Mouse (Mus musculus) stomach, embryonic 16.5 days (tissue): Measurements from ENCODE around the gene Rtel1. TPM values are rescaled to one million over a fixed set of nuclear protein-coding genes. Genes with fewer than 3 reads are reported as not detected.

Source experiments
- ATAC-seq: fragments of 200-750 bp; cut with Nextera tagmentation; 2 replicates; pipeline ENCODE4 v1.8.0; 2017; ENCODE audit warnings: moderate number of reproducible peaks, moderate TSS enrichment; ENCODE audit not compliant: insufficient read depth, low FRiP score
- H3K27ac ChIP-seq: fragments of 300-500 bp; sonication (generic); 2 replicates; pipeline ENCODE4 v1.5.1; 2014; ENCODE audit warnings: low read length
- H3K27me3 ChIP-seq: fragments of 300-500 bp; sonication (generic); 2 replicates; pipeline ENCODE4 v1.6.1; 2014; ENCODE audit warnings: low read length, control low read depth, mixed read lengths; ENCODE audit not compliant: control insufficient read depth, insufficient read depth
- H3K36me3 ChIP-seq: fragments of 300-500 bp; sonication (generic); 2 replicates; pipeline ENCODE4 v1.6.1; 2014; ENCODE audit warnings: low read length; ENCODE audit not compliant: control insufficient read depth, insufficient read depth
- H3K4me1 ChIP-seq: fragments of 300-500 bp; sonication (generic); 2 replicates; pipeline ENCODE4 v1.6.1; 2014; ENCODE audit warnings: low read length, control low read depth, mixed read lengths; ENCODE audit not compliant: control insufficient read depth, insufficient read depth
- H3K4me2 ChIP-seq: fragments of 300-500 bp; sonication (generic); 2 replicates; pipeline ENCODE4 v1.6.1; 2014; ENCODE audit warnings: low read depth, low read length, mixed read lengths
- H3K4me3 ChIP-seq: fragments of 300-500 bp; sonication (generic); replicated peaks from 2 replicates; pipeline ENCODE4 v1.5.1; 2014; ENCODE audit warnings: mild to moderate bottlenecking, low read length
- H3K9ac ChIP-seq: fragments of 300-500 bp; sonication (generic); 2 replicates; pipeline ENCODE4 v1.6.1; 2014; ENCODE audit warnings: low read length
- H3K9me3 ChIP-seq: fragments of 300-500 bp; sonication (generic); replicated peaks from 2 replicates; pipeline ENCODE4 v1.6.1; 2016; ENCODE audit warnings: low read length, control low read depth; ENCODE audit not compliant: control insufficient read depth
- WGBS: fragments of 180-500 bp; shearing (Covaris S2); extraction: QIAGEN DNeasy Blood & Tissue Kit; methylation state at CpG from one replicate; pipeline ENCODE4 v1.1.7; 2014; 5-methylcytosine and 5-hydroxymethylcytosine counted together
- polyA plus RNA-seq: library from polyadenylated mRNA; unstranded; fragments of >200 nt; fragmentation: Nextera tagmentation; extraction: Ambion mirVana; gene quantifications from 2 replicates; pipeline ENCODE4 v1.2.1, GENCODE M21; 2015

The Rtel1 gene
- polyA plus RNA-seq, 1 experiment from 2014 or later = 33.8 TPM

DNA sequence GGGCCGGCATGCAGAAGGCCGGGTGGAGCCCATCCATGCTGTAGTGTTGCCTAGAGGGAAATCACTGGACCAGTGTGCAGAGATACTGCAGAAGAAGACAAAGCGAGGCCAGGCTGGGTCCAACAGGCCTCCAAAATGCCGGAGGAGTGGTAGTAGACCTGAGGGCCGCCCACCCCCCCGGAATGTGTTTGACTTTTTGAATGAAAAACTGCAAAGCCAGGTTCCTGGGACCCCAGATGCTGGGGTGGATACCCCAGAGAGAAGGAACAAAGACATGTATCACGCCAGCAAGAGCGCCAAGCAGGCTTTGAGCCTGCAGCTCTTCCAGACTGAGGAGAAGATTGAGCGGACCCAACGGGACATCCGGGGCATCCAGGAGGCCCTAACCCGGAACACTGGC, 60.2 kb downstream of the Rtel1 start, which contains the start of gene Lime1:
TSS of gene Lime1 (plus strand) at position 301 of the 400 bp plus-strand sequence.
- 91% methylated on average over 12 of the region's 12 CpGs for WGBS
- no peak within 1 kb of the TSS for H3K9ac ChIP-seq
- H3K27ac ChIP-seq = no peak within 1 kb of the TSS
- ATAC-seq = no peak
- no peaks in the 10 kb centered on the region for H3K9me3 ChIP-seq
- H3K4me1 ChIP-seq = no peaks in the 10 kb centered on the region
- no peak within 1 kb of the TSS for H3K4me2 ChIP-seq
- peaks cover 11% of the 10 kb centered on the region for H3K36me3 ChIP-seq
- H3K27me3 ChIP-seq = no peaks in the 10 kb centered on the region
- no peak within 1 kb of the TSS for H3K4me3 ChIP-seq

DNA sequence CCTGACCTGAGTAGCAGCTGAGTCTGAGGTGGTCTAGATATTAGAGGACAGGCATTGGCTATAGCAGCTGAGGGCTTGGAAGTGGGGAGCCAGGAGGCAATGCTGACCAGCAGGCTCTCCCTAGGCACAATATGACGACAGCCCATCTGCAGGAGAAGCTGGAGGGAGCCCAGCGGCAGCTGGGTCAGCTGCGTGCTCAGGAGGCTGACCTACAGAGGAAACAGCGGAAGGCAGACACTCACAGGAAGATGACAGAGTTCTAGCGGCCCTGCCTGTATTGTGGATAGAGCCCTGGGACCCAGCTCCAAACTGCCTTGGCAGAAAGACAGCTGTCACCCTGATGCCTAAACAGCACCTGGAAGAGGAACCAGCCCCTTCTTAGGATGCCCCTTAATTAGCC, 60.7 kb downstream of the Rtel1 start:
- Histone ChIP-seq H3K4me1 (no peaks in the 10 kb centered on the region), H3K4me2 (no peak overlapping the region), H3K9me3 (no peaks in the 10 kb centered on the region), H3K9ac (no peak overlapping the region), H3K27ac (no peak overlapping the region), H3K27me3 (no peaks in the 10 kb centered on the region), H3K36me3 (peaks cover 11% of the 10 kb centered on the region), H3K4me3 (no peak overlapping the region)
- WGBS = 89% methylated on average over 5 of the region's 5 CpGs
- no peak for ATAC-seq

DNA sequence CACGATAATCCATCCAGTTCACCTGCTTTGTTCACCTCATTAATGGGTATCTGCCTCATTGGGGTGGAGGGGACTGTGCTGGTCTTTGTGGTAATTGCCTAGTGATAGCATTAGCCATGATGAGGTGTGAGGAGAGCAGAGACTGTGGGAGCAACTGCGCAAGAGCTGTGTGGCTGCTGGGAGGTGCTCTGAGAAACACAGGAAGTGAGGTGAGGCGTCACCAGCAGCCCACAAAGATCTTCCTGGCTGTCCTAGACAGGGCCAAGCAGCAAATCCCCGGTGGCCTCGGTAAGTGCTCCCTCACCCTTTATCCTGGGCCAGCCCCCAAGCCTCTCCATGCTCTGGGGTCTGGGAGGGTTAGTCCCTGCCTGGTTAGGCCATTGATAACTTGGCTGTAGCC, 61.6 kb downstream of the Rtel1 start:
- H3K4me3 ChIP-seq = no peak overlapping the region
- H3K4me1 ChIP-seq = 0 out of 2 replicates have a peak, but pooled peaks cover 1% of the 10 kb centered on the region
- no peak overlapping the region for H3K4me2 ChIP-seq
- H3K27me3 ChIP-seq = no peaks in the 10 kb centered on the region
- no peaks in the 10 kb centered on the region for H3K9me3 ChIP-seq
- no peak; the same call in 1 of the 2 replicates for ATAC-seq
- WGBS = 91% methylated on average over 5 of the region's 5 CpGs
- no peak overlapping the region for H3K27ac ChIP-seq
- no peak overlapping the region for H3K9ac ChIP-seq
- peaks cover 11% of the 10 kb centered on the region for H3K36me3 ChIP-seq

DNA sequence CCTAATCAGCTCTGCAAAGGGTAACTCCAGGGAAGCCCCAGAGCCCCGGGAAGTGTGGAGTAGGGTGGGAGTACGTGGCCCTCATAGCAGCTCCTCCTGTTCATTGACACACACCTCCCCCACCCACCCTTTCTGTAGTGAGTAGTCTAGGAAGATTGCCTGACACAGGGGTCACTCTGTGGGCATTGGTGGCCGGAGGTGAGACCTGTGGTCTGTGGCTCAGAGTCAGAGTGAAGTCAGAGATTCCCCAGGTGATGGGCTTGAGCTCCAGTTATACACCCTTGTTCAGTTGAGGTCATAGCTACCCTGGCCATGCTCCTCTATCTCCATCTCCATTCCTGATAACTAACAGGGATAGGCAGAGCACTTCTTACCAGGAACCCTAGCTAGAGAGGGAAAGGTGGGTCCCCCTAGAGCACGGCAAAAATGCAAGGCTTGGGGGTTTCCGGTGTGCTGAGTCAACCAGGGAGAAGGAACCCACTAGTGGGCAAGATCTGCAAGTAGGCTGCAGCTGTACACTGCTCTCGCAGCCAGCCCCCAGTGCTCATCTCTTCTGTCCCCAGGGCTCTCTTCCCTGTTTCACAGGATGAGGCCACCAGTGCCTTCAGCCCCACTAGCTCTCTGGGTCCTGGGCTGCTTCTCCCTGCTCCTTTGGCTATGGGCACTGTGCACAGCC, 62.2 kb downstream of the Rtel1 start:
- Histone ChIP-seq H3K36me3 (peaks cover 11% of the 10 kb centered on the region), H3K27me3 (no peaks in the 10 kb centered on the region), H3K9ac (no peak overlapping the region), H3K27ac (no peak overlapping the region), H3K4me1 (0 out of 2 replicates have a peak, but pooled peaks cover 2% of the 10 kb centered on the region), H3K9me3 (no peaks in the 10 kb centered on the region), H3K4me2 (no peak overlapping the region), H3K4me3 (no peak overlapping the region)
- 86% methylated on average over 6 of the region's 6 CpGs for WGBS
- no peak for ATAC-seq

DNA sequence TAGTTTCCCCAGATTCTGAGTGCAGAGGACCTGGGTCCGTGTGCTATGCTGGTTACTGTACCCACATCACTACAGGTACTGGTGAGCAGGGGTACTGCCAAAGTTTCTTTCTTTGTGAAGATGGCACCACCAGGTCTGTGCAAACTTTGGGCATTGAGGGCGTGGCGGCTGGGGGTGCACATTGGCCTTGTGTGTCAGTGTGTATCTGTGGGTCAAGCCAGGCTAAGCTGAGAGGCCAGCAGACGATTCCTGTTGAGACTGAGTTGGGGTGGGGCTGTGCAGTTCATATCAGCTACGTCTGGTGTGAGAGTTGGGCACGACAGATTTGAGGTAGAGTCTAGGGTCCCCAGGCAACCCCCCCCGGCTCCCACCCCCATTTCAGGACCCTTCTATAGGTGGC, 64.9 kb downstream of the Rtel1 start:
- Histone ChIP-seq H3K4me2 (no peak overlapping the region), H3K9me3 (no peaks in the 10 kb centered on the region), H3K27ac (no peak overlapping the region), H3K36me3 (peaks cover 11% of the 10 kb centered on the region), H3K27me3 (no peaks in the 10 kb centered on the region), H3K4me1 (0 out of 2 replicates have a peak, but pooled peaks cover 2% of the 10 kb centered on the region), H3K9ac (no peak overlapping the region), H3K4me3 (no peak overlapping the region)
- 76% methylated on average over 7 of the region's 7 CpGs for WGBS
- ATAC-seq = peak; percentile 35; the same call in 1 of the 2 replicates

DNA sequence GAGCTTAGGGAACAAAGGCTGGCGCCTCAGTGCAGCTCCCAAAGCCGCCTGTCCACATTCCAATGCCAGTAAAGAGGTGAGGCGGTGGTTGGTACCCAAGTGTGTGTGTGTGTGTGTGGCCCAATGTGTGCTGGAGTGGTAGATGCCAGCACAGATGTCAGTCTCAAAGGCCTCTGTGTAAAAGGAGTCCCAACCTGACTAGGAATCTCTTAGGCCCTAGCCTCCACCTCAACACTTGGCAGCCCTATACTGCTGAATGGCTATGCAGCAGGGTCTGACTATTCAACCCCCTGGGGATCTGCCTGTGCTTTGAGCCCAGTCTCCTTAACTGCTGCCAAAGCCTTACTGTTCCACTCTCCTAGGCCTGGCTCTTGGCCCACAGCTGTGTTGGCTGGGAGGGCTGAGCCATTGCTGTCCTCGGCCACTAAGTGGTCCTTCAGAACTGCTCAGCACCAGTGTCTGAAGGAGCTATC, 65.4 kb downstream of the Rtel1 start:
- Histone ChIP-seq H3K27ac (no peak overlapping the region), H3K4me1 (0 out of 2 replicates have a peak, but pooled peaks cover 2% of the 10 kb centered on the region), H3K9ac (no peak overlapping the region), H3K9me3 (no peaks in the 10 kb centered on the region), H3K27me3 (no peaks in the 10 kb centered on the region), H3K4me2 (no peak overlapping the region), H3K4me3 (no peak overlapping the region), H3K36me3 (peaks cover 11% of the 10 kb centered on the region)
- ATAC-seq = peak; percentile 46; the same call in 1 of the 2 replicates
- 61% methylated on average over 4 of the region's 4 CpGs for WGBS

DNA sequence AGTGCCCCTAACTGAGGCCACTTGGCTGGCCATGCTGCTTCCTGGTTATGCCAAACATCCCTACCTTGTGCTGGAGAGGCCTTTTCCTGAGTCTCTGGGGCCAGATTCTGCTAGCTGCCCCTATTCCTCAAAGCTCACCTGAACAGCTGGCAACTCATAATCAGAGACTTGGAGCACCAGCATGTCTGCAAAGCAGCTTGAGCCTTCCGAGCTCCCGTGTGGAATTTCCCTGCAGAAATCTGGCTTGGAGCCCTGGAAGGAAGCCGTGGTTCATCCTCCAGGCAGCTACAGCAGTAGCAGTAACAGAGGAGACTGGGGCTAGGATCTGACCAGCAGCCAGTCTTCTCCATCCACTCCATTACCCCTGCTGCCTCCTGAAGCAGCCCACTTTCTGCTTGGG, 66.3 kb downstream of the Rtel1 start:
- Histone ChIP-seq H3K27me3 (no peaks in the 10 kb centered on the region), H3K4me2 (no peak overlapping the region), H3K9ac (no peak overlapping the region), H3K9me3 (no peaks in the 10 kb centered on the region), H3K4me3 (no peak overlapping the region), H3K4me1 (0 out of 2 replicates have a peak, but pooled peaks cover 2% of the 10 kb centered on the region), H3K27ac (no peak overlapping the region), H3K36me3 (peaks cover 7% of the 10 kb centered on the region)
- no peak for ATAC-seq
- 55% methylated on average over 3 of the region's 3 CpGs for WGBS

DNA sequence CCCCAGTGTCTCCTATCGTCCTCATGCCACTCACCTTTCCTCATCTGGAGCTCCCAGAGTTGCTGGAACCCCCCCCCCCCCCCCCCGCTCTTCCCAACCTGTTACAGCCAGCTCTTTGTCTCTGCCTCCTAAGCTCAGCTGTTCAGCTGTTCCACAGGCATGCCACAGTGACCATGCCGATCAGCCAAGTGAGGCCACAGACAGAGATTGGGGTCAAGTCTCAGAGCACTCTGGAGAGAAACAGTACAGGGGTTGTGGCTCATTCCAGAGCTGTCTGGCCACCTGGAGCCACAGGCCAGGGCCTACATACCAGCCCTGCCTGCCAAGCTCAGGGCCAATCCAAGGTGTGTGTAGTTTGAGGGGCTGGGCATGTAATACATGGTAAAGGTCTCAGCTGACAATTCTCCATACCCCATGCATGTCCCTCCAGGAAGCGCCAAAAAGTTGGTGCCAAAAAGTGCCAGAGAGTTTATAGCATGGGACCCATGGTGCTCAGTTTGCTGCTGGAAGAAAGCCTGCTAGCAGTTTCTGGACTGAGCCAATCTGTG, 67.2 kb downstream of the Rtel1 start:
- Histone ChIP-seq H3K36me3 (peaks cover 4% of the 10 kb centered on the region), H3K9me3 (no peaks in the 10 kb centered on the region), H3K27ac (no peak overlapping the region), H3K4me1 (0 out of 2 replicates have a peak, but pooled peaks cover 2% of the 10 kb centered on the region), H3K27me3 (no peaks in the 10 kb centered on the region), H3K4me2 (no peak overlapping the region), H3K4me3 (no peak overlapping the region), H3K9ac (no peak overlapping the region)
- ATAC-seq = no peak
- 82% methylated on average over 4 of the region's 4 CpGs for WGBS

DNA sequence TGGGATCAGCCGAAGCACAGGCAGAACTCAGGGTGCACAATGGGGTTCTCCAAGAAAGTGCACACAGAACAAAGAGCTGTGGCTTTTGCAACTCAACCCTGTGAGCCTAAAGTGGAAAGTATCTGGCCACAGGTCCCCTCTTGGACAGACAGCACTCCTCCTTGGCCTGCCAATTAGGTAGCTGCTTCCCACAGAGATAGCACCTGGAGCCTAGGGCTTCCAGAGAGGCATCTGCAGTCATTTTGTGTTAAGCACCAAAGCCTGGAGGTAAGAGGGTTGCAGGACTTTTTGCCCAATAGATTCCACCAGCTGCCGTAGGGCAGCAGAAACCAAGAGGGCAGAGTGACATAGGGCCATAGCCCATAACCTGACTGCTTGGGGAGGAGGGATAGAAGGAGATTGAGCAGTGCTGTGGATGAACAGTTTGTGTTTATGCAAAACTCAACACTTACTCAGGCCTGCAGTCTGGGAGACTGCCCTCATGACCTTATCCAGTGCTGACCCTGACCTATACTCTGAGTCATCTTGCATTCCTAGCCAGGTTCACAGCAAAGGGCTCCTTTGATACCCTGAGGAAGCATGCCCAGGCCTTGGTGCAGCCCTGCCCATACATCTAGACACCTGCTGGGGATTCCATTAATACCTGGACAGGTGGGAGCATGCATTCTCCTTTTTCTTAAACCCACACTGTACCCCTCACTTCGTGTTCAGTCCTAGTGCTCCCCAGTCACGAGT, 70.8 kb downstream of the Rtel1 start:
- no peaks in the 10 kb centered on the region for H3K9me3 ChIP-seq
- no peak overlapping the region for H3K27ac ChIP-seq
- H3K4me1 ChIP-seq = 0 out of 2 replicates have a peak, but pooled peaks cover 2% of the 10 kb centered on the region
- H3K9ac ChIP-seq = no peak overlapping the region
- WGBS = 74% methylated on average over 4 of the region's 4 CpGs
- H3K27me3 ChIP-seq = no peaks in the 10 kb centered on the region
- no peak overlapping the region for H3K4me3 ChIP-seq
- ATAC-seq = 0 out of 2 replicates have a peak, but pooled peaks have one; percentile 41
- no peak overlapping the region for H3K4me2 ChIP-seq
- H3K36me3 ChIP-seq = no peaks in the 10 kb centered on the region
